Mouse (Mus musculus) brain, adult 2 months (tissue): ENCODE measurements at regions not wholly inside any gene's neighbourhood (a gene's known extent, or its start where the extent isn't known, plus 50 kb on each side); places are given as distances from the start of the nearest gene placed in this dataset.

Experiments
- DNase-seq: peaks from one replicate; pipeline ENCODE4 v3.0.0; 2011; ENCODE audit warnings: low read depth, low spot score

GRCm38 (mm10) chr8:8292577-8293247, 368.3 kb downstream of the Efnb2 start:
- no peak for DNase-seq

- DNase-seq, result no peak
These were observed 375.2 kb downstream of the Efnb2 start for GRCm38 (mm10) chr8:8285876-8286275.

GRCm38 (mm10) chr8:8274987-8275386, 386.1 kb downstream of the Efnb2 start:
- DNase-seq, result peak; percentile 29

GRCm38 (mm10) chr8:8274211-8274641, 386.8 kb downstream of the Efnb2 start:
- DNase-seq, result peak; percentile 77

GRCm38 (mm10) chr8:8258855-8259254, 402.2 kb downstream of the Efnb2 start:
- no peak for DNase-seq

GRCm38 (mm10) chr8:8258231-8258638, 402.8 kb downstream of the Efnb2 start:
- DNase-seq, result no peak

- DNase-seq, result no peak
These were observed 404.7 kb downstream of the Efnb2 start for GRCm38 (mm10) chr8:8256327-8256726.

GRCm38 (mm10) chr8:8254446-8254845, 406.6 kb downstream of the Efnb2 start:
- DNase-seq, result no peak

- DNase-seq, result no peak
These were observed 416.4 kb downstream of the Efnb2 start for GRCm38 (mm10) chr8:8244599-8244998.

- DNase-seq, result no peak
These were observed 419.1 kb downstream of the Efnb2 start for GRCm38 (mm10) chr8:8241755-8242501.

- no peak for DNase-seq
These were observed 419.9 kb downstream of the Efnb2 start for GRCm38 (mm10) chr8:8241051-8241688.

- peak; percentile 9 for DNase-seq
These were observed 421.6 kb downstream of the Efnb2 start for GRCm38 (mm10) chr8:8239489-8239888.

GRCm38 (mm10) chr8:8238051-8238450, 423.0 kb downstream of the Efnb2 start:
- no peak for DNase-seq

- DNase-seq, result peak; percentile 90
These were observed 427.4 kb downstream of the Efnb2 start for GRCm38 (mm10) chr8:8233616-8234015.

GRCm38 (mm10) chr8:8233156-8233555, 427.9 kb downstream of the Efnb2 start:
- DNase-seq, result peak; percentile 45

GRCm38 (mm10) chr8:8231996-8232632, 428.9 kb downstream of the Efnb2 start:
- DNase-seq, result peak; percentile 12

- peak; percentile 27 for DNase-seq
These were observed 429.6 kb downstream of the Efnb2 start for GRCm38 (mm10) chr8:8231308-8231985.

GRCm38 (mm10) chr8:8225994-8226393, 435.0 kb downstream of the Efnb2 start:
- DNase-seq, result no peak

- peak; percentile 17 for DNase-seq
These were observed 435.7 kb downstream of the Efnb2 start for GRCm38 (mm10) chr8:8225175-8225830.

GRCm38 (mm10) chr8:8220395-8221031, 440.5 kb downstream of the Efnb2 start:
- no peak for DNase-seq
